Mouse (Mus musculus): ENCODE results near the gene Hist1h3i. TPM values are rescaled to one million over a fixed set of nuclear protein-coding genes. Genes with fewer than 3 reads are reported as not detected.
"Not testable (repeated sequence)": the region's sequence is repeated elsewhere in the genome, so short reads cannot be mapped to it uniquely, and the experiment has no call there.

Gene Hist1h3i
- polyA plus RNA-seq, 1 experiment from 2014 or later: 270 TPM

GRCm38 (mm10) chr13:21779767-21780731 lies 3.1 kb downstream of the Hist1h3i start, which contains the start of gene Hist1h1b:
Hist1h1b (minus strand) TSS chr13:21780625.
- DNase-seq (ENCODE audit: low spot score) (peak; percentile 93), ATAC-seq (replicated peaks; ENCODE audit: insufficient number of reproducible peaks, low FRiP score, low TSS enrichment, low read depth) (peak; percentile 44)
- Histone ChIP-seq H3K27ac (replicated peaks; ENCODE audit: low read depth, low read length) (peak within 1 kb of the TSS; percentile 99), H3K4me2 (ENCODE audit: low read depth, low read length) (peak within 1 kb of the TSS; percentile 88), H3K9ac (replicated peaks; ENCODE audit: low read length) (peak within 1 kb of the TSS; percentile 96), H3K4me3 (ENCODE audit: low read depth, low read length) (peak within 1 kb of the TSS; percentile 70), H3K9me3 (replicated peaks; ENCODE audit: control insufficient read depth, low read length) (no peaks in the 10 kb centered on the region), H3K4me1 (ENCODE audit: control insufficient read depth, insufficient read depth, low read length) (no peaks in the 10 kb centered on the region), H3K36me3 (replicated peaks; ENCODE audit: control insufficient read depth, insufficient read depth, low read depth, low read length) (no peaks in the 10 kb centered on the region), H3K27me3 (ENCODE audit: control insufficient read depth, insufficient read depth, low read length) (no peaks in the 10 kb centered on the region)
- WGBS: under 1% methylated on average over 44 of the region's 44 CpGs

GRCm38 (mm10) chr13:21778814-21779766 lies 4.1 kb downstream of the Hist1h3i start:
- Histone ChIP-seq H3K27me3 (ENCODE audit: control insufficient read depth, insufficient read depth, low read length) (no peaks in the 10 kb centered on the region), H3K9me3 (replicated peaks; ENCODE audit: control insufficient read depth, low read length) (no peaks in the 10 kb centered on the region), H3K4me3 (ENCODE audit: low read depth, low read length) (peak overlapping the region; percentile 70), H3K4me2 (ENCODE audit: low read depth, low read length) (peak overlapping the region; percentile 88), H3K36me3 (replicated peaks; ENCODE audit: control insufficient read depth, insufficient read depth, low read depth, low read length) (no peaks in the 10 kb centered on the region), H3K9ac (replicated peaks; ENCODE audit: low read length) (peak overlapping the region; percentile 96), H3K27ac (replicated peaks; ENCODE audit: low read depth, low read length) (peak overlapping the region; percentile 99), H3K4me1 (ENCODE audit: control insufficient read depth, insufficient read depth, low read length) (no peaks in the 10 kb centered on the region)
- WGBS: 6% methylated on average over 33 of the region's 33 CpGs
- peak; percentile 94 for DNase-seq (ENCODE audit: low spot score)
- peak; percentile 84 for ATAC-seq (replicated peaks; ENCODE audit: insufficient number of reproducible peaks, low FRiP score, low TSS enrichment, low read depth)

GRCm38 (mm10) chr13:21755707-21756106 lies 27.5 kb downstream of the Hist1h3i start:
- H3K27me3 ChIP-seq (ENCODE audit: control insufficient read depth, insufficient read depth, low read length): no peaks in the 10 kb centered on the region
- H3K27ac ChIP-seq (replicated peaks; ENCODE audit: low read depth, low read length): no peak overlapping the region
- H3K36me3 ChIP-seq (replicated peaks; ENCODE audit: control insufficient read depth, insufficient read depth, low read depth, low read length): no peaks in the 10 kb centered on the region
- H3K9me3 ChIP-seq (replicated peaks; ENCODE audit: control insufficient read depth, low read length): no peaks in the 10 kb centered on the region
- H3K9ac ChIP-seq (replicated peaks; ENCODE audit: low read length): no peak overlapping the region
- no peak overlapping the region for H3K4me3 ChIP-seq (ENCODE audit: low read depth, low read length)
- ATAC-seq (replicated peaks; ENCODE audit: insufficient number of reproducible peaks, low FRiP score, low TSS enrichment, low read depth): no peak
- H3K4me1 ChIP-seq (ENCODE audit: control insufficient read depth, insufficient read depth, low read length): no peaks in the 10 kb centered on the region
- no peak overlapping the region for H3K4me2 ChIP-seq (ENCODE audit: low read depth, low read length)
- WGBS: 62% methylated on average over 1 of the region's 1 CpGs
- no peak for DNase-seq (ENCODE audit: low spot score)

- WGBS: under 1% methylated on average over 10 of the region's 26 CpGs
- H3K4me3 ChIP-seq (ENCODE audit: low read depth, low read length): peak overlapping the region; percentile 40
- peak; percentile 69 for DNase-seq (ENCODE audit: low spot score)
- not testable (repeated sequence) for H3K9me3 ChIP-seq (replicated peaks; ENCODE audit: control insufficient read depth, low read length); H3K36me3 ChIP-seq (replicated peaks; ENCODE audit: control insufficient read depth, insufficient read depth, low read depth, low read length); H3K4me1 ChIP-seq (ENCODE audit: control insufficient read depth, insufficient read depth, low read length); ATAC-seq (replicated peaks; ENCODE audit: insufficient number of reproducible peaks, low FRiP score, low TSS enrichment, low read depth); H3K27me3 ChIP-seq (ENCODE audit: control insufficient read depth, insufficient read depth, low read length)
- H3K4me2 ChIP-seq (ENCODE audit: low read depth, low read length): peak overlapping the region; percentile 37
- H3K9ac ChIP-seq (replicated peaks; ENCODE audit: low read length): peak overlapping the region; percentile 53
- peak overlapping the region; percentile 81 for H3K27ac ChIP-seq (replicated peaks; ENCODE audit: low read depth, low read length)
Observed at GRCm38 (mm10) chr13:21754294-21755001, 28.7 kb downstream of the Hist1h3i start.

- peak within 1 kb of the TSS; percentile 64 for H3K4me2 ChIP-seq (ENCODE audit: low read depth, low read length)
- H3K36me3 ChIP-seq (replicated peaks; ENCODE audit: control insufficient read depth, insufficient read depth, low read depth, low read length); H3K4me1 ChIP-seq (ENCODE audit: control insufficient read depth, insufficient read depth, low read length); H3K27me3 ChIP-seq (ENCODE audit: control insufficient read depth, insufficient read depth, low read length); H3K9me3 ChIP-seq (replicated peaks; ENCODE audit: control insufficient read depth, low read length): not testable (repeated sequence)
- peak within 1 kb of the TSS; percentile 40 for H3K4me3 ChIP-seq (ENCODE audit: low read depth, low read length)
- WGBS: under 1% methylated on average over 33 of the region's 50 CpGs
- DNase-seq (ENCODE audit: low spot score): peak; percentile 94
- peak; percentile 93 for ATAC-seq (replicated peaks; ENCODE audit: insufficient number of reproducible peaks, low FRiP score, low TSS enrichment, low read depth)
- H3K9ac ChIP-seq (replicated peaks; ENCODE audit: low read length): peak within 1 kb of the TSS; percentile 70
- peak within 1 kb of the TSS; percentile 89 for H3K27ac ChIP-seq (replicated peaks; ENCODE audit: low read depth, low read length)
Observed at GRCm38 (mm10) chr13:21753524-21754285, 29.5 kb downstream of the Hist1h3i start, which contains the start of the genes Hist1h2ak and Hist1h2bn. Hist1h2ak (minus strand) TSS chr13:21753827. Hist1h2bn (plus strand) TSS chr13:21754123.

- no peaks in the 10 kb centered on the region for H3K36me3 ChIP-seq (replicated peaks; ENCODE audit: control insufficient read depth, insufficient read depth, low read depth, low read length)
- no peaks in the 10 kb centered on the region for H3K9me3 ChIP-seq (replicated peaks; ENCODE audit: control insufficient read depth, low read length)
- H3K4me3 ChIP-seq (ENCODE audit: low read depth, low read length): peak overlapping the region; percentile 40
- DNase-seq (ENCODE audit: low spot score) (peak; percentile 59), ATAC-seq (replicated peaks; ENCODE audit: insufficient number of reproducible peaks, low FRiP score, low TSS enrichment, low read depth) (no peak)
- H3K4me1 ChIP-seq (ENCODE audit: control insufficient read depth, insufficient read depth, low read length): no peaks in the 10 kb centered on the region
- H3K9ac ChIP-seq (replicated peaks; ENCODE audit: low read length): peak overlapping the region; percentile 70
- WGBS: 4% methylated on average over 9 of the region's 10 CpGs
- peak overlapping the region; percentile 64 for H3K4me2 ChIP-seq (ENCODE audit: low read depth, low read length)
- H3K27ac ChIP-seq (replicated peaks; ENCODE audit: low read depth, low read length): peak overlapping the region; percentile 89
- H3K27me3 ChIP-seq (ENCODE audit: control insufficient read depth, insufficient read depth, low read length): no peaks in the 10 kb centered on the region
Observed at GRCm38 (mm10) chr13:21753051-21753523, 30.1 kb downstream of the Hist1h3i start.

- ATAC-seq (replicated peaks; ENCODE audit: insufficient number of reproducible peaks, low FRiP score, low TSS enrichment, low read depth): no peak
- no peaks in the 10 kb centered on the region for H3K27me3 ChIP-seq (ENCODE audit: control insufficient read depth, insufficient read depth, low read length)
- no peak overlapping the region for H3K4me3 ChIP-seq (ENCODE audit: low read depth, low read length)
- no peak overlapping the region; the same call in 1 of the 2 replicates for H3K4me2 ChIP-seq (ENCODE audit: low read depth, low read length)
- no peaks in the 10 kb centered on the region for H3K4me1 ChIP-seq (ENCODE audit: control insufficient read depth, insufficient read depth, low read length)
- peak; percentile 42 for DNase-seq (ENCODE audit: low spot score)
- peak overlapping the region; percentile 89 for H3K27ac ChIP-seq (replicated peaks; ENCODE audit: low read depth, low read length)
- 47% methylated on average over 3 of the region's 3 CpGs for WGBS
- H3K9ac ChIP-seq (replicated peaks; ENCODE audit: low read length): no peak overlapping the region; the same call in 1 of the 2 replicates
- H3K36me3 ChIP-seq (replicated peaks; ENCODE audit: control insufficient read depth, insufficient read depth, low read depth, low read length): no peaks in the 10 kb centered on the region
- no peaks in the 10 kb centered on the region for H3K9me3 ChIP-seq (replicated peaks; ENCODE audit: control insufficient read depth, low read length)
Observed at GRCm38 (mm10) chr13:21752356-21752755, 30.8 kb downstream of the Hist1h3i start.
